Mouse (Mus musculus) midbrain, embryonic 12.5 days (tissue): Measurements from ENCODE around the gene Htr5b. TPM values are rescaled to one million over a fixed set of nuclear protein-coding genes. Genes with fewer than 3 reads are reported as not detected.

Source experiments
- ATAC-seq: fragments of 200-750 bp; cut with Nextera tagmentation; 2 replicates; pipeline ENCODE4 v1.8.0; 2017; ENCODE audit warnings: low read depth, moderate TSS enrichment, moderate library complexity; ENCODE audit not compliant: low FRiP score
- H3K27ac ChIP-seq: fragments of 300-500 bp; sonication (generic); replicated peaks from 2 replicates; pipeline ENCODE4 v1.5.1; 2016; ENCODE audit warnings: mild to moderate bottlenecking
- H3K27me3 ChIP-seq: fragments of 300-500 bp; sonication (generic); 2 replicates; pipeline ENCODE4 v1.6.1; 2016; ENCODE audit warnings: mild to moderate bottlenecking
- H3K36me3 ChIP-seq: fragments of 300-500 bp; sonication (generic); 2 replicates; pipeline ENCODE4 v1.6.1; 2016
- H3K4me1 ChIP-seq: fragments of 300-500 bp; sonication (generic); 2 replicates; pipeline ENCODE4 v1.6.1; 2016
- H3K4me2 ChIP-seq: fragments of 300-500 bp; sonication (generic); replicated peaks from 2 replicates; pipeline ENCODE4 v1.6.1; 2016; ENCODE audit warnings: mild to moderate bottlenecking, moderate library complexity
- H3K4me3 ChIP-seq: fragments of 300-500 bp; sonication (generic); 2 replicates; pipeline ENCODE4 v1.5.1; 2016; ENCODE audit warnings: mild to moderate bottlenecking
- H3K9ac ChIP-seq: fragments of 300-500 bp; sonication (generic); replicated peaks from 2 replicates; pipeline ENCODE4 v1.6.1; 2016; ENCODE audit warnings: mild to moderate bottlenecking, moderate library complexity
- H3K9me3 ChIP-seq: fragments of 300-500 bp; sonication (generic); 2 replicates; pipeline ENCODE4 v1.6.1; 2016; ENCODE audit warnings: mild to moderate bottlenecking
- WGBS: fragments of 180-500 bp; shearing (Covaris S2); methylation state at CpG from one replicate; pipeline ENCODE4 v1.1.7; 2016; 5-methylcytosine and 5-hydroxymethylcytosine counted together
- polyA plus RNA-seq: library from polyadenylated mRNA; unstranded; fragments of >200 nt; fragmentation: Nextera tagmentation; extraction: Ambion mirVana; gene quantifications from 2 replicates; pipeline ENCODE4 v1.2.1, GENCODE M21; 2016

The Htr5b gene
- polyA plus RNA-seq, 1 experiment from 2014 or later = 0.38 TPM

DNA sequence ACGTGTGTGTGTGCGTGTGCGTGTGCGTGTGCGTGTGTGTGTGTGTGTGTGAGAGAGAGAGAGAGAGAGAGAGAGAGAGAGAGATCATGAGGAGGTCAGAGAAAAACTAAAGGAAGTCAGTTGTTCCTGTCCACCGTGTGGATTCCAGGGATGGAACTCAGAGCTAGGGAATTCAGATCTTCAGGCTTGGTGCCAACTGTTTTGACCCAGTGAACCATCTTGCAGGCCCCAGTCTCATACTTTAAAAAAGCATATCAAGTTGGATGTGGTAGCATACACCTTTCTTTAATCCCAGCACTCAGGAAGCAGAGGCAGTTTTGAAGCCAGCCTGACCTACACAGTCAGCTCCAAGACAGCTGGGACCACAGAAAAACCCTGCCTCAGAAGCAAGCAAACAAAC is 1.0 kb upstream of the Htr5b start:
- H3K9me3 ChIP-seq = no peaks in the 10 kb centered on the region
- H3K4me3 ChIP-seq = no peak overlapping the region
- H3K27me3 ChIP-seq = peaks cover 48% of the 10 kb centered on the region
- ATAC-seq = no peak
- no peaks in the 10 kb centered on the region for H3K36me3 ChIP-seq
- no peak overlapping the region for H3K9ac ChIP-seq
- H3K4me1 ChIP-seq = peaks cover 11% of the 10 kb centered on the region
- H3K27ac ChIP-seq = no peak overlapping the region
- WGBS = 90% methylated on average over 6 of the region's 6 CpGs
- no peak overlapping the region for H3K4me2 ChIP-seq

DNA sequence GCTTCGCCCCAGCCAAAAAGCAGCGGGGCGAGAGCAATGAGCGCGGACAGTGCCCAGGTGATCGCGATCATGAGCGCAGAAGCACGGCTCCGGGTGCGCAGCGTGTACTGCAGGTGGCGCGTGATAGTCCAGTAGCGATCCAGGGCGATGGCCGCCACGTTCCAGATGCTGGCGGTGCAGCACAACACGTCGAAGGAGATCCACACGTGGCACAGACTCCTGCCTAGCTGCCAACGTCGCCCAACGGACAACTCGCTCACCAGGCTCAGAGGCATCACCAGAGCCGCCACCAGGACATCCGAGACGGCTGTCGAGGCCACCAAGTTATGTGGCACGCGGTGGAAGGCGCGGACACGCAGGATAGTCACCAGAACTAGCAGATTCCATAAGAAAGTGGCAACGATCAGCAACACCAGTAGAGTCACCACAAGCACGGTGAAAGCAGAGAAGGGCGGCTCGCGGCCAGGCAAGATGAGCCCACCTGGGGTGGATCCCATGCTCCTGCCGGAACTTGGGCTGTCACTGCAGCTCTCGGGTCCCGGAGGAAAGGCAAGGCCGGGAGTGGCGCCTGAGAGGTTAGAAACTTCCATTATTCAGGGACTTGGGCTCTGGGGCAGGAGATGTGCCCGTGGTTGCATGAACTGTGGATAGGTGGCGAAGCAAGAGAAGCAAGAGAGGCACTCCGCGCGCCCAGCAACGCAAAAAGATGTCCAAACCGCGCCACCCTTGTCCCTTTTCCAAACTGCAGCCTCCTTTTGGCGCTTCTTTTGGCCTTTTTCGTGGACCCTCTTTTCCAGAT is 466 bp downstream of the Htr5b start:
- ATAC-seq = peak; percentile 45
- no peak overlapping the region for H3K9ac ChIP-seq
- no peaks in the 10 kb centered on the region for H3K36me3 ChIP-seq
- peaks cover 48% of the 10 kb centered on the region for H3K27me3 ChIP-seq
- no peak overlapping the region for H3K27ac ChIP-seq
- H3K4me1 ChIP-seq = peaks cover 11% of the 10 kb centered on the region
- 11% methylated on average over 55 of the region's 55 CpGs for WGBS
- no peaks in the 10 kb centered on the region for H3K9me3 ChIP-seq
- H3K4me2 ChIP-seq = peak overlapping the region; percentile 59
- peak overlapping the region; percentile 35 for H3K4me3 ChIP-seq

DNA sequence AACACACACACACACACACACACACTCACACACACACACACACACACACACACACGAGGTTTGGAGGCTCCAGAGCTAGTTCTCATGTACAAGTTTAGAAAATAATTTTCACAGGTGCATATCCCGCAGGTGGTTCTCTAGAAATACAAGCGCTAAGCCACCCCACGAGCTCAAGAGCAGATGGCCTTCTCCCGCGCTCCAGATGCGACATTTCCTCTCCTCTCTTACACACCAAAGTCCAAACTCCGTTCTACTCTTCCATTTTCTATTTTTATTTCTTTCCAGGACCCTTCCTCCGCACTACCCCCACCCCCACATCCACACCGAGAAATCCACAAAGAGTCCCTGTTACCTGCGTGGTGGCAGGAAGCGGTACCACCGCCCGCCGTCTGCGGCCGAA is 1.2 kb downstream of the Htr5b start:
- Histone ChIP-seq H3K4me2 (peak overlapping the region; percentile 59), H3K9me3 (no peaks in the 10 kb centered on the region), H3K36me3 (no peaks in the 10 kb centered on the region), H3K4me1 (peaks cover 11% of the 10 kb centered on the region), H3K27ac (no peak overlapping the region), H3K27me3 (peaks cover 48% of the 10 kb centered on the region), H3K4me3 (peak overlapping the region; percentile 35), H3K9ac (no peak overlapping the region)
- 57% methylated on average over 17 of the region's 17 CpGs for WGBS
- no peak for ATAC-seq

DNA sequence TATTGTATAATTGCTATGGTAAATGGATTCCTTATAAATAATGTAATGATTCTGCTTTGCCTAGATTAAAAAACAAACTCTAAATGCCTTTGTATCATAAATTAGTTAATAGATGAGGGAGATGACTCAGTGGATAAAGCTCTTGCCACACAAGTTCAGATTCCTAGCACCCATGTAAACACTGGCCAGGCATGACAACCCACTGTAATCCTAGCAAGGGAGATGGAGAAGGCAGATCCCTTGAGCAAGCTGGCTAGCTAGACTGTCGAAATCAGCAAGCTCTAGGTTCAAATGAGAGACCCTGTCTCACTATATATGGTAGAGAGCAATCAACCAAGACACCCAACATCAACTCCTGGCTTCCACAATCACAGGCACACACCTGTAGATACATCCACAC is 9.7 kb downstream of the Htr5b start:
- no peak overlapping the region for H3K9ac ChIP-seq
- H3K4me2 ChIP-seq = no peak overlapping the region
- H3K36me3 ChIP-seq = no peaks in the 10 kb centered on the region
- no peak overlapping the region for H3K4me3 ChIP-seq
- no peak overlapping the region for H3K27ac ChIP-seq
- no peaks in the 10 kb centered on the region for H3K4me1 ChIP-seq
- WGBS = 79% methylated on average over 1 of the region's 1 CpGs
- H3K9me3 ChIP-seq = no peaks in the 10 kb centered on the region
- H3K27me3 ChIP-seq = no peaks in the 10 kb centered on the region
- no peak for ATAC-seq

DNA sequence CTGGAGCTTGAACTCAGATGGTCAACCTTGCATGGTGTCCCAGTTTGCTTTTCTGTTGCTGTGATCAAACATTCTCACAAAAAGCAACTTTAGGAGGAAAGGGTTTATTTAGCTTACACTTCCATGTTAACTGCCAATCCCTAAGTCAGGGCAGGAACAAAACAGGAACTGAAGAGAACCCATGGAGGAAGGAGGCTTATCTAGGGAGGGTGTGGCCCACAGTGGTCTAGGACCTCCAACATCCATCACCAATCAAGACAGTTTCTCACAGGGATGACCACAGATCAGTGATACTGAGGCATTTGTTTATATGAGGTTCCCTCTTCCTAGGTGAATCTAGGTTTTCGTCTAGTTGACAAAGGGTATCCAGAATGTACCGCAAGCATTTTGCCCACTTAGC is 16.3 kb downstream of the Htr5b start:
- WGBS = 83% methylated on average over 2 of the region's 2 CpGs
- H3K4me1 ChIP-seq = no peaks in the 10 kb centered on the region
- no peak overlapping the region for H3K4me2 ChIP-seq
- no peak overlapping the region for H3K9ac ChIP-seq
- H3K9me3 ChIP-seq = no peaks in the 10 kb centered on the region
- ATAC-seq = no peak
- H3K27me3 ChIP-seq = no peaks in the 10 kb centered on the region
- no peak overlapping the region for H3K4me3 ChIP-seq
- H3K27ac ChIP-seq = no peak overlapping the region
- no peaks in the 10 kb centered on the region for H3K36me3 ChIP-seq

DNA sequence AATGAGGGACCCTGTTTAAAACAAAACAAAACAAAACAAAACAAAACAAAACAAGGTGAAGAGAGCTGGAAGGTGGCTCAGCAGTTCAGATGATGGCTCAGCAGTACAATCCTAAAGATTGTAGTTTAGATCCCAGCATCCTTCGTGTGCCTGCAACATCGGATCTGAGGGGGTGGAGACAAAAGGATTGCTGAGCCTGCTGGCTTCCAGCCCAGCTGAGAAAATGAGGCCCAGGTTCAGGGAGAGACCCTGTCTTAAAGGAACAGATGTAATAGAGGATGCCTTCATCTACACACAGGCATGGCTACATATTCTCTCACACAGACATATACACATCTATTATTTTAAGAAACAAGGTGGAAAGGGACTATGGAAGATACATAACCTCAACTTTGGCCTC is 17.1 kb downstream of the Htr5b start:
- no peak overlapping the region for H3K4me3 ChIP-seq
- H3K4me2 ChIP-seq = no peak overlapping the region
- H3K9ac ChIP-seq = no peak overlapping the region
- ATAC-seq = no peak
- H3K27ac ChIP-seq = no peak overlapping the region
- no peaks in the 10 kb centered on the region for H3K4me1 ChIP-seq
- no peaks in the 10 kb centered on the region for H3K27me3 ChIP-seq
- no peaks in the 10 kb centered on the region for H3K36me3 ChIP-seq
- 50% methylated on average over 2 of the region's 2 CpGs for whole genome bisulfite sequencing
- H3K9me3 ChIP-seq = no peaks in the 10 kb centered on the region

DNA sequence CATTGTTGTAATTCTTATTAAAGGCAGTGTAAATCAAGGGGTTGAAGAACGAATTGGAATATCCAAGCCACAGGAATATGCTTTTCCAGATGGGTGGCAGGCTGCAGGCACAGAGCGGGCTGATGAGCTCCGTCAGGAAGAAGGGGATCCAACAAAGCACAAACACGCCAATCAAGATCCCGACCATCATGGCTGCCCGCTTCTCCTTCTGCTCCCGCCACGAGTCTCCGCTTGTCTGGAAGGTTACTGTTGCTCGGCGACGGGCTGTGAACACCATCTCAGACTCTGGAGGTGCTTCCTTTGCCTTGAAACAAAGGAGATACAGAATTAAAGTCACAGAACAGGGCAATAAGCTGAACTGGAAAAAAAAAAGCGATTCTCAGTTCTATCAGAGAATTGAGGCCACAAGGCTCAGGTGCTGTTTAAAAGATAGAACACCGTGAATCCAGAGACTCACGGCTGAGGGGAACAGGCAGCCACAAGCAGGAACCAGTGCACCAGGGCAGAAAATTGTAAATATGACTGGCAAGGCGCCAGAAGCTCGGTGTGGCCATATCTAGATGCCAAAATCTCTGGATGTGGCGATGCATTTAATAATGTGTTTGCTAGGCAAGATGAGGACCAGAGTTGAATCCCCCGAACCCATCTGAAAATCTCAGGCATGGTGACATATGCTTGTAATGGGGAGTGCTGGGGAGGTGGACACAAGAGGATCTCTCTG is 17.7 kb downstream of the Htr5b start:
- no peak overlapping the region for H3K9ac ChIP-seq
- H3K36me3 ChIP-seq = no peaks in the 10 kb centered on the region
- ATAC-seq = no peak
- H3K4me2 ChIP-seq = no peak overlapping the region
- H3K27ac ChIP-seq = no peak overlapping the region
- H3K4me3 ChIP-seq = no peak overlapping the region
- no peaks in the 10 kb centered on the region for H3K9me3 ChIP-seq
- no peaks in the 10 kb centered on the region for H3K4me1 ChIP-seq
- H3K27me3 ChIP-seq = no peaks in the 10 kb centered on the region
- 92% methylated on average over 19 of the region's 19 CpGs for WGBS

DNA sequence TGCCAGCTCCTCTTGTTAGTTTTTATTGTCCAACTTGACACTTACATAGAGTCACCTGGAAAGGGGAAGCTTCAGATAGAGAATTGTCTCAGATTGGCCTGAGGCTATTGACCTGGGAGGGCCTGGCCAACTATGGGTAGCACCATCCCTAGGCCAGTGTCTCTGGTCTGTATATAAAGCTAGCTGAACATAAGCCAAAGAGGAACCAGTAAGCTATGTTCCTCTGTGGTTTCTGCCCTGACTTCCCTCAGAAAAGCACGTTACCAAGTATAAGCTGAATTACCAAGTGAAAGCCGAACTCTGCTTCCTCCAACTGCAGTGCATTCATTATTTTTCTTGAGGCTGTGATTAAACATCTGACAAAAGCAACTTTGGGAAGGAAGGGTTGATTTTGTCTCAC is 19.5 kb downstream of the Htr5b start:
- Histone ChIP-seq H3K36me3 (no peaks in the 10 kb centered on the region), H3K4me1 (no peaks in the 10 kb centered on the region)

DNA sequence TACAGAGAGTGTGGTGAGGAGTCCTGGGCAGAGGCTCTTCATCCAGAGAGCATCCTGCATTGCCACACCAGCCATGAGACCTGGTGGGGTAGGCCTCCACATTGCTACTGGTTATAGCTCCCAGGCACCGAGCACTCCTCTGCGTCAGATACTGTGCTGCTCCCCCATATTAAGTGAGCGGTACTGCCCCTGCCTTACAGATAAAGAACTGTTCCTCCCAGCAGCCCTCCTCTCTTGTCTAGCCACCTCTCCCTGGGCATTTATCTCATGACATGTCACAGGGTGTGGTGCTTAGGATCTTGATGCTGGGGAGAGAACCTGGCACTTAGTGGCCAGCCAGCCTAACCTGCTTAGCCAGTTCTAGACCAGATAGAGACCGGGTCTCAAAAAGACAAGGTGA is 31.2 kb downstream of the Htr5b start:
- ATAC-seq = no peak
- H3K4me1 ChIP-seq = no peaks in the 10 kb centered on the region
- no peak overlapping the region for H3K27ac ChIP-seq
- H3K36me3 ChIP-seq = peaks cover 72% of the 10 kb centered on the region
- no peak overlapping the region for H3K4me2 ChIP-seq
- H3K9ac ChIP-seq = no peak overlapping the region
- no peaks in the 10 kb centered on the region for H3K27me3 ChIP-seq
- WGBS = 98% methylated on average over 4 of the region's 4 CpGs
- H3K4me3 ChIP-seq = no peak overlapping the region
- H3K9me3 ChIP-seq = no peaks in the 10 kb centered on the region

More for the DNA sequence above, 19.5 kb downstream of the Htr5b start:
- Histone ChIP-seq H3K27ac (no peak overlapping the region), H3K4me3 (no peak overlapping the region), H3K4me2 (no peak overlapping the region), H3K9me3 (no peaks in the 10 kb centered on the region), H3K27me3 (no peaks in the 10 kb centered on the region), H3K9ac (no peak overlapping the region)
- 90% methylated on average over 2 of the region's 2 CpGs for WGBS
- ATAC-seq = no peak

DNA sequence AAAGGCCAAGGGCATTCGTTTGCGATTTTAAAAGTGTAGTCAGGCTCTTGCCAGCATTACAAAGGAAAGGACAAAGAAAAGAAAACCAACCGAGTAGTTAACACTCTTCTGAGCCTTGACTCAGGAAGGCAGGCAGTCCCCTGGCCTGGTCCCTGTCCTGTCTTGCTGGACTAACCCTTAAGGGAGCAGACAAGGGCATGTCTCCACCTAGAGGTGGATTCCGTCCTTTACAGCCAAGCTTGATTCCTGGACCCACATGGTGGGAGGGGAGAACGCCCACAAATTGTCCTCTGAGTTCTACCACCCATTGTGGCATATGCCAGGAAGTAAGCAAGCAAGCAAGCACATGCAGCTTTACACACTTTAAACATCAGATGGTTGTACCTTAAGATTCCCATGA is 38.0 kb downstream of the Htr5b start:
- H3K4me3 ChIP-seq = no peak overlapping the region
- H3K4me1 ChIP-seq = no peaks in the 10 kb centered on the region
- peak; percentile 48 for ATAC-seq
- peaks cover 34% of the 10 kb centered on the region for H3K36me3 ChIP-seq
- H3K4me2 ChIP-seq = no peak overlapping the region
- 29% methylated on average over 5 of the region's 5 CpGs for WGBS
- H3K27me3 ChIP-seq = no peaks in the 10 kb centered on the region
- no peak overlapping the region for H3K27ac ChIP-seq
- no peak overlapping the region for H3K9ac ChIP-seq
- H3K9me3 ChIP-seq = no peaks in the 10 kb centered on the region

DNA sequence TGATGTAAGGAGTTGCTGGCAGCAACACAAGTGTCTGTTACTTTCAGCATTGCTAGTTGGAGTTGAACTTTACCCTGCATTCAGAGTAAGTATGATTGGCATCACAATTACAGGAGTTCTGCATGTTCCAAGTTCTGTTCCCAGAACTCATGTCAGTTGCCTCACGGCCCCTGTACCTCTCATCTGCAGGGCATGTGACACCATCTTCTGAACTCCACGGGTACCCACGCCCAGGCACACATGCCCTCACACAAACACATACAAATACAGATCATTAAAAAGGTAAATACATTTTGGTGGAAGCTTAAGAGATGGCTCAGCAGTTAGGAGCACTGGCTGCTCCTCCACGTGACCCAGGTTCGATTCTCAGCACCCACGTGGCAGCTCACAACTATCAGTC is 41.5 kb downstream of the Htr5b start:
- Histone ChIP-seq H3K36me3 (peaks cover 27% of the 10 kb centered on the region), H3K27me3 (no peaks in the 10 kb centered on the region), H3K9ac (no peak overlapping the region), H3K4me2 (no peak overlapping the region), H3K4me3 (no peak overlapping the region), H3K27ac (no peak overlapping the region), H3K9me3 (no peaks in the 10 kb centered on the region), H3K4me1 (no peaks in the 10 kb centered on the region)
- 90% methylated on average over 6 of the region's 6 CpGs for WGBS
- ATAC-seq = no peak

DNA sequence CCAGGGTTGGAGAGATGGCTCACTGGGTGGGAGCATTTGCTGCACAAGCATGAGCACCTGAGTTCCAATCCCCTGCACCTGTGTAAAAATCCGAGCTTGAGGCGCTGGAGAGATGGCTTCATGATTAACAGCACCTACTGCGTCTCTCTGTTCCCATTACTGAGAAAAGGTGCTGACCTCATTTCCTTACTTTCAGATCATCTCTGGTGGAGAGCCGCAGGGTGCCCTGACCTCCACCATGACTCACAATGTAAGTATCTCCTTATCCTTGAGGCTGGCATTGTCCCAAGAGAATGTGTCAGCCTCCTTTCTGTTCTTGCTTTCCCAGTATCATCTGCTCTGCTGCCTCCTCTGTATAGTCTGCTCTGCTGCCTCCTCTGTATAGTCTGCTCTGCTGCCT is 45.2 kb downstream of the Htr5b start:
- no peaks in the 10 kb centered on the region for H3K4me1 ChIP-seq
- no peak overlapping the region for H3K9ac ChIP-seq
- H3K36me3 ChIP-seq = peaks cover 52% of the 10 kb centered on the region
- no peak overlapping the region for H3K4me3 ChIP-seq
- no peaks in the 10 kb centered on the region for H3K9me3 ChIP-seq
- H3K4me2 ChIP-seq = no peak overlapping the region
- no peak overlapping the region for H3K27ac ChIP-seq
- ATAC-seq = no peak
- WGBS = 89% methylated on average over 4 of the region's 4 CpGs
- H3K27me3 ChIP-seq = no peaks in the 10 kb centered on the region
